Mouse (Mus musculus) testis, adult 2 months (tissue): ENCODE measurements around the gene Proser3.

Experiments
- CTCF ChIP-seq: fragments of 200-500 bp; IDR thresholded peaks from 2 replicates; pipeline ENCODE4 v1.5.1; 2012; ENCODE audit warnings: low read depth, mild to moderate bottlenecking, inconsistent platforms, low read length, moderate library complexity; ENCODE audit not compliant: control insufficient read depth, insufficient read depth, insufficient replicate concordance
- POLR2A ChIP-seq: fragments of 200-500 bp; IDR thresholded peaks from 2 replicates; pipeline ENCODE4 v1.6.1; 2012; ENCODE audit warnings: low read depth, mild to moderate bottlenecking, inconsistent platforms, low read length, moderate library complexity; ENCODE audit not compliant: control insufficient read depth

DNA sequence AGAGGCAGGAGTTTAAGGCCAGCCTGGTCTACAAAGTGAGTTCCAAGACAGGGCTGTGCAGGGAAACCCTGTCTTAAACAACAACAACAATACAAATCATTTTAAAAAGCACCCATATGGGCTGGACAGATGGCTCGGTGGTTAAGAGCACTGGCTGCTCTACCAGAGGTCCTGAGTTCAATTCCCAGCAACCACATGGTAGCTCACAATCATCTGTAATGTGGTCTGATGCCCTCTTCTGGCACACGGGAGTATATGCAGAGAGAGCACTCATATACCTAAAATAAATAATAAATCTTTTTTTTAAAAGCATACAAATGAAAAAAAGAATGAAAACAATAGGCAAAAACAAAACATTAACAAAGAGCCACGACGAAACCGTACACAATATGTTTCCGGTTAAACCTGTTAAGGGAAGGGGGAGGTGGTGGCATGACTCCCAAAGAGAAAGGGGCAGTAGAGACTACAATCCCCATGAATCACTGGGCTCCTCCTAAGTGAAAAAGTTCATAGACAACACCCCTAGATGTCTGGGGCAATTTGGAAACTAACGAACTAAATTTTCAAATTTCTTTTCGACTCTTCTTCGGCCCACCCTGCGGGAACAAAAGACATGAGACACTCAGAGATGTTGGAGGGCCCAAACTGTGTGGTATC lies 526 bp downstream of the Proser3 start:
- TF ChIP-seq CTCF: no peak
- TF ChIP-seq POLR2A: no peak
